ENCODE assay signal across 11 mouse cellular contexts in genomic region chr15:102393584-102394014, GRCm38 (mm10). TPM values are rescaled to one million over a fixed set of nuclear protein-coding genes. Genes with fewer than 3 reads are reported as not detected.
DNase-seq lines count a peak whose midpoint lies in the region; ATAC-seq and TF ChIP-seq lines count a peak whose summit lies in the region.
"Had no signal": no experiment of that assay in that cellular context is flagged by ENCODE, and none has a peak within 500 bp of the region (broad histone marks: within the 10 kb centered on the region; RNA-seq: fewer than 3 reads in every experiment).

No protein-coding gene starts in this region.

- H3K27ac ChIP-seq in kidney, adult 2 months (ENCODE audit: insufficient read depth, low read depth, low read length): peak overlapping the region; percentile 39; the same call in 1 of the 2 replicates
- H3K27ac ChIP-seq in bone marrow macrophage, adult 2 months (ENCODE audit: insufficient read depth, low read depth, low read length): peak overlapping the region; percentile 99
- H3K27ac ChIP-seq: embryonic facial prominence, embryonic 12.5 days; hindbrain, embryonic 15.5 days had no signal

- TF ChIP-seq CTCF in kidney, adult 2 months (conservative IDR thresholded peaks at IDR 0.05; ENCODE audit: insufficient read depth, insufficient read length, low read depth, low read length): no peak
- TF ChIP-seq CTCF in bone marrow macrophage, adult 2 months (IDR thresholded peaks at IDR 0.05; ENCODE audit: low read depth, low read length): no peak

- peaks cover 17% of the 10 kb centered on the region for H3K4me1 ChIP-seq in kidney, adult 2 months (ENCODE audit: control insufficient read depth, insufficient read depth, low read length)
- peaks cover 58% of the 10 kb centered on the region for H3K4me1 ChIP-seq in bone marrow macrophage, adult 2 months (ENCODE audit: control insufficient read depth, insufficient read depth, low read length)
- H3K4me1 ChIP-seq: hindbrain, embryonic 15.5 days had no signal

- no peaks in the 10 kb centered on the region for H3K27me3 ChIP-seq in kidney, adult 2 months (replicated peaks; ENCODE audit: control insufficient read depth, insufficient read depth, low read length)
- H3K27me3 ChIP-seq: embryonic facial prominence, embryonic 12.5 days; hindbrain, embryonic 15.5 days had no signal

- H3K4me3 ChIP-seq in kidney, adult 2 months (ENCODE audit: insufficient read depth, low read depth, low read length): no peak overlapping the region
- H3K4me3 ChIP-seq in bone marrow macrophage, adult 2 months (ENCODE audit: insufficient read depth, low read length): no peak overlapping the region
- H3K4me3 ChIP-seq: embryonic facial prominence, embryonic 12.5 days; hindbrain, embryonic 15.5 days; myocyte had no signal

- peak; percentile 44 for DNase-seq in kidney, adult 2 months
- DNase-seq in kidney, postnatal 4 days: no peak
- DNase-seq in monocyte, adult 2 months (ENCODE audit: low read depth in 1 of 2, low spot score in 2 of 2): peak; percentile 36 to 43
- no peak for DNase-seq in neural tube, embryonic 10.5 days (ENCODE audit: extremely low spot score, low spot score)
- DNase-seq in left cerebral cortex, postnatal 10 days (ENCODE audit: extremely low spot score in 1 of 2, low spot score in 2 of 2): no peak
- no peak for DNase-seq in adrenal gland, postnatal 4 days (ENCODE audit: low spot score in 2 of 2)

- ATAC-seq in inflammation-experienced regulatory T-cells, adult 6 months: peak; percentile 43

- TF ChIP-seq POLR2A in kidney, adult 2 months (IDR thresholded peaks at IDR 0.05; ENCODE audit: low read depth, low read length): no peak
- no peak for TF ChIP-seq POLR2A in bone marrow macrophage, adult 2 months (IDR thresholded peaks at IDR 0.05; ENCODE audit: borderline replicate concordance, low read depth, low read length)

- no peaks in the 10 kb centered on the region for H3K36me3 ChIP-seq in kidney, adult 2 months (ENCODE audit: control insufficient read depth, insufficient read depth, low read length)
- H3K36me3 ChIP-seq: embryonic facial prominence, embryonic 12.5 days; hindbrain, embryonic 15.5 days had no signal

- intact Hi-C loops in left cerebral cortex, postnatal 10 days (cut with DNase I): no loop called here

RNA-seq across cellular contexts. Expression of gene Sp1, which starts 12.3 kb away (rescaled TPM):
- 15.7 and 17.6 TPM in 2 replicates for polyA plus RNA-seq in kidney, adult 2 months (2012; rRNA removed)
- polyA plus RNA-seq in bone marrow macrophage, adult 2 months (2012; ENCODE audit: insufficient read depth, insufficient read length, missing spikeins): 43.8 and 47.0 TPM in 2 replicates
- 10 to 100 TPM; 19.1 to 23.3 (median 22.6) TPM for polyA plus RNA-seq in inflammation-experienced regulatory T-cells, adult 6 months (2017; shearing (Covaris generic))
- total RNA-seq in left cerebral cortex, postnatal 10 days (2021): 10 to 100 TPM; 23.1 to 26.4 TPM
- total RNA-seq in adrenal gland, postnatal 4 days (2021): 100 to 1,000 TPM; 101 to 110 TPM

RNA-seq across cellular contexts. Expression of gene Sp7, which starts 26.6 kb away (rescaled TPM):
- 0.05 and 0.06 TPM in 2 replicates for polyA plus RNA-seq in kidney, adult 2 months (2012; rRNA removed)
- polyA plus RNA-seq in bone marrow macrophage, adult 2 months (2012; ENCODE audit: insufficient read depth, insufficient read length, missing spikeins): 0.25 TPM in 1 of 2 replicates, not detected in the other
- not detected for polyA plus RNA-seq in inflammation-experienced regulatory T-cells, adult 6 months (2017; shearing (Covaris generic))
- under 1 TPM; 0.26 to 0.39 TPM for total RNA-seq in left cerebral cortex, postnatal 10 days (2021)
- under 1 TPM; 0.31 to 0.48 TPM for total RNA-seq in adrenal gland, postnatal 4 days (2021)

RNA-seq across cellular contexts. Expression of gene Aaas, which starts 43.0 kb away (rescaled TPM):
- polyA plus RNA-seq in kidney, adult 2 months (2012; rRNA removed): 31.1 and 38.1 TPM in 2 replicates
- 35.7 and 39.7 TPM in 2 replicates for polyA plus RNA-seq in bone marrow macrophage, adult 2 months (2012; ENCODE audit: insufficient read depth, insufficient read length, missing spikeins)
- 10 to 100 TPM; 39.8 to 53.2 (median 43.1) TPM for polyA plus RNA-seq in inflammation-experienced regulatory T-cells, adult 6 months (2017; shearing (Covaris generic))
- total RNA-seq in left cerebral cortex, postnatal 10 days (2021): 10 to 100 TPM; 20.2 to 30.8 TPM
- total RNA-seq in adrenal gland, postnatal 4 days (2021): 10 to 100 TPM; 32.3 to 39.0 TPM

RNA-seq across cellular contexts. Expression of gene Amhr2, which starts 51.6 kb away (rescaled TPM):
- 0.67 and 1.4 TPM in 2 replicates for polyA plus RNA-seq in kidney, adult 2 months (2012; rRNA removed)
- not detected in 2 replicates for polyA plus RNA-seq in bone marrow macrophage, adult 2 months (2012; ENCODE audit: insufficient read depth, insufficient read length, missing spikeins)
- polyA plus RNA-seq in inflammation-experienced regulatory T-cells, adult 6 months (2017; shearing (Covaris generic)): not detected
- under 1 TPM in 1 of 2 experiments, not detected in 1; 0.81 TPM for total RNA-seq in left cerebral cortex, postnatal 10 days (2021)
- 1 to 10 TPM; 2.8 to 3.1 TPM for total RNA-seq in adrenal gland, postnatal 4 days (2021)

Comparison
In these comparisons a context has a peak if more than half of its experiments do, and no peak if none do; other contexts are left out.
1. DNase-seq: peak in kidney, adult 2 months (single experiment) and monocyte, adult 2 months (2 of 2); none in kidney, postnatal 4 days (0 of 2), neural tube, embryonic 10.5 days (single experiment), left cerebral cortex, postnatal 10 days (0 of 2) and adrenal gland, postnatal 4 days (0 of 2).